Mouse (Mus musculus): ENCODE data around the gene Taf3. TPM values are rescaled to one million over a fixed set of nuclear protein-coding genes. Genes with fewer than 3 reads are reported as not detected.

Gene Taf3
- total RNA-seq, 1 experiment from 2014 or later, result 13.8 TPM

DNA sequence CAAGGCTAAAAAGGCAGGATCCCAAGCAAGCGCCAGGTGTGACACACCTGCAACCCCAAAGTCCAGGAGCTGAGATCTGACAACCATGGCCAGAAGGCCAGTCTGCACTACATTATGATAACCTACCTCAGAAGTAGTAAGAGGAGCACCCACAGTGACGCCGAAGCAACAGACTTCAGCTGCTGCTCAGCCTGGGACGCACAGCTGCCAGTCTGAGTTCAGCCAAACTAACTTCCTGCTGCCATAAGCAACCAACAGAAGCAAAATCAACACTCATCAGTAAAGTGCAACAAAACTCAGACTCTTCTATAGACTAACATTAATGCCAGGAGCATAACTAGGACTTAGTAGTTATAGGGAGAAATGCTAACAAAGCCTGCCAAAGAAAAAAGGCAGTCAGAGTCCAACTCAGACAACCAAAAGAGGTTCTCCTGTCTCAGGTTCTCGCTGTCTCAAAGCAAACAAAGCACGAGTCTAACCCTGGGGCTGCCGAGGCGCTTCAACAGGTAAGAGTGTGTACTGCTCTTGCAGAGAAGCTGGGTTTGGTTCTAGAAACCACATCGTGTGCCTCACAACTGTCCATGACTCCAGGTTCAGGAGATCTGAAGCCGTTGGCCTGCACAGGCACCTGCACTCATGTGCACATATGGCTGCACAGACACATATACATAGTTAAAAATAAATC is 33.3 kb downstream of the Taf3 start:
- no peak for ATAC-seq (replicated peaks; ENCODE audit: low read depth, poor library complexity, severe bottlenecking)

- peak; percentile 81 for ATAC-seq (replicated peaks; ENCODE audit: low read depth, poor library complexity, severe bottlenecking)
Measured at GRCm38 (mm10) chr2:10010263-10010909, 38.0 kb downstream of the Taf3 start.

DNA sequence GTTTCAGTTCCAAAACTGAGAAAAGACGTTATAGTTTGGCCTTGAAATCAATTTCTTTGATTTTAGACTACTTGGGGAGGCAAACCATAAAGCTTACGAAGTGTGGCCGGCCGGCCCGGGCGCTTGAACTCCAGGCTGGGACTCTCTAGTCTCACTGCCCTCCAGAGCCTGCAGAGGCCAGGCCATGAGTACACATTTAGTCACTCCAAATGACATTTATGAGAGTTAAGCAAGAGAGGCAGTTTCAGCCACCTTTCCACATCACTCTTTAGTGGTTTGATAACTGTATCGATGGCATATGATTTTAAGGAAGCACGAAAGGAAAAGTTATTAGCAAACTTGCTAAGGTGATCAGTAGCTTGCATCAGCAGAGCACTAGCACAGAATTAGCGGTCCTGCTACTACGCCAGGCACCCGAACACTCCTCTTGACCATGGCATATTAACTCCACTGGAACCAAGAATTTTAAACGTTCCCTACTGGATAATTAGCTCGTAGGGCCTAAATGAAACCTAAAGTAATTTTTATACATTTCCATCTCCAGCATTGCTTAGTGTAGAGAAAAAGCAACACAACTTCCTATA is 38.6 kb downstream of the Taf3 start:
- ATAC-seq (replicated peaks; ENCODE audit: low read depth, poor library complexity, severe bottlenecking), result 0 out of 2 replicates have a peak, but pooled peaks have one; percentile 9

DNA sequence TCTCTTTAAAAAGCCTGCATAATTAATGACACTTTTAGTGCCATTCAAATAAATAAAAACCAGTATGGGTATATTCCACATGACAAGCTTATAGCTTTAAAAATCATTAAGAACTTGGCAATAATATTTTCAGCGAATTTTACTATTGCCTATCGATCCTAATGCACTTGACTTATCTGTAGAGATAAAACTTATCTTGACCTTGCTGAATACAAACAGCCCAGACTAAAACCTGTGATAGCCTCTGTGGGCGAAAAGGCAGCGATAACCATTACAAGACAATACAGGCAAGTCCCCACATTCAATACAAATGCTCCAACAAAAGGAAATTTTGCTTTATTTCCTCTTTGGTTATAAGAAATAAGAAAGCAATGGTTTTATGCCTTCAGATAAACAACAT is 39.8 kb downstream of the Taf3 start:
- no peak for ATAC-seq (replicated peaks; ENCODE audit: low read depth, poor library complexity, severe bottlenecking)

GRCm38 (mm10) chr2:10004960-10005621 is 43.3 kb downstream of the Taf3 start:
- ATAC-seq (replicated peaks; ENCODE audit: low read depth, poor library complexity, severe bottlenecking), result peak; percentile 36; the same call in 1 of the 2 replicates

DNA sequence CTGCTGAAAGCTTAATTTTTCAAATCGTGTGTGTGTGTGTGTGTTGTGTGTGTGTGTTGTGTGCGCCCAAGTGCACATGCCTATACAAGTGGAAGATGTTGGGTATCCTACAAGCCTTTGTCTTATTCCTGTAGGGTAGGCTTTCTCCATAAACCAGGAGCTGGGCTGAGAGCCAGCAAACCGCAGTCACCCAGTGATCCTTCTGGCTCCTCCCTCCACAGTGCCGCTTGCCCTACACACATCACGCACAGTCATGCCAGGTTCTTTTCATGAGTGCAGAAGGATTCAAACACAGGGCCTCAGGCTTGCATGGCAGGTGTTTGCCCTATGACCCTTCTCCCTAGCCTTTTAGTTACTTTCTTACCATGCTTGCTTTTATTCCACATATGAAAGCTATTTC is 45.0 kb downstream of the Taf3 start:
- no peak for ATAC-seq (replicated peaks; ENCODE audit: low read depth, poor library complexity, severe bottlenecking)

DNA sequence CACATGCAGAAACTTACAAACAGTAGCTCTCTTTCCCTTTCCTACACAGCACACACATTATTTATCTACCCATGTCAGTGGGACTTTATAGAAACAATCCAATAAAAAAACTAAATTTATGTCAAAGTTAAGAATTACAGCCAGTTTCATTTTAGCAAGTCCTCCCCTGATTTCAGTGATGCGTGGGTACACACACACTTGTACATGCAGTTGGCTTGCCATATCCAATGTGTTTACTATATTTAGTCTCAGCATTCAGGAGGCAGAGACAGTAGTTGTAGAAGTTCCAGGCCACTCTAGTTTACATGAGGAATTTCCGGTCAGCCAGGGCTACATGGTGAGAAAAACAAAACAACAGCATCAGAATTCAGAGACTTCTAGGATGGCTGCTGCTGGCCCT is 46.8 kb downstream of the Taf3 start:
- ATAC-seq (replicated peaks; ENCODE audit: low read depth, poor library complexity, severe bottlenecking), result no peak

DNA sequence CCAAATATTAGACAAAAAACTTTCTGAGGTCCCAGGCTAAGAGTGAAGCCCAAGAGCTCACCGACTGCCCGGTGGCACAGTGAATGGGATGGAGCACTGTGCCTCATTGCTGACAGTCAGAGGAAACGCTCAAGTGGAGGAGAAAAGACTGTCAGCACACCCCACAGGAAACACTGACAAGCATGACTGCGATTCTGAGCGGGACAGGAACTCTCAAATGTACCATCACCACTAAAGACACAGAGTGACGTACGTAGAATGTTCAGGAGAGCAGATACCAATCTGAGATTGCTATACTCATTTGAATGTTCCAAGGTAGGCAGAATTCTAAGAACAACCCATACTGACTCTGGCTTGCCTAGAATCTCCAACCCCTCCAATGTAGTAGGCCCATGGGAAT is 50.9 kb downstream of the Taf3 start:
- ATAC-seq (replicated peaks; ENCODE audit: low read depth, poor library complexity, severe bottlenecking), result no peak

DNA sequence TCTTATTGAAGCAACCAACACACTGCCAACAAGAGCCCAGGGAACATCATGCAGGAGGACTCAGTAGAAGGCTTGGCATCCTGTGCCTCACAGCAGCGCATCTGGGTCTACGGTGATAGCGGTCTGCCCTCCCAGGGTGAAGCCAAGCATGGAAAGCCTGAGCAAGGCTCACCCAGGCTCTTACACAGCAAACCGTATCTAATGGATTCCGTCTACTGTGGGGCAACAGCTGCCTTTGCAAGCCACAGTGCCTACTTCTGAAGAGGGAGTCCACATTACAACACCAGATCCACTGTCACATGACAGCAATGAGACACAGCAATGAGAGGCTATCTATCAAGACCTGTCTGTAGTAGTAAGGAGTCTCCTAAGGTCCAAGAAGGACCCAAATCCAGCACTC is 52.3 kb downstream of the Taf3 start:
- 0 out of 2 replicates have a peak, but pooled peaks have one; percentile 11 for ATAC-seq (replicated peaks; ENCODE audit: low read depth, poor library complexity, severe bottlenecking)

GRCm38 (mm10) chr2:9990690-9991229 is 57.6 kb downstream of the Taf3 start:
- no peak for ATAC-seq (replicated peaks; ENCODE audit: low read depth, poor library complexity, severe bottlenecking)

DNA sequence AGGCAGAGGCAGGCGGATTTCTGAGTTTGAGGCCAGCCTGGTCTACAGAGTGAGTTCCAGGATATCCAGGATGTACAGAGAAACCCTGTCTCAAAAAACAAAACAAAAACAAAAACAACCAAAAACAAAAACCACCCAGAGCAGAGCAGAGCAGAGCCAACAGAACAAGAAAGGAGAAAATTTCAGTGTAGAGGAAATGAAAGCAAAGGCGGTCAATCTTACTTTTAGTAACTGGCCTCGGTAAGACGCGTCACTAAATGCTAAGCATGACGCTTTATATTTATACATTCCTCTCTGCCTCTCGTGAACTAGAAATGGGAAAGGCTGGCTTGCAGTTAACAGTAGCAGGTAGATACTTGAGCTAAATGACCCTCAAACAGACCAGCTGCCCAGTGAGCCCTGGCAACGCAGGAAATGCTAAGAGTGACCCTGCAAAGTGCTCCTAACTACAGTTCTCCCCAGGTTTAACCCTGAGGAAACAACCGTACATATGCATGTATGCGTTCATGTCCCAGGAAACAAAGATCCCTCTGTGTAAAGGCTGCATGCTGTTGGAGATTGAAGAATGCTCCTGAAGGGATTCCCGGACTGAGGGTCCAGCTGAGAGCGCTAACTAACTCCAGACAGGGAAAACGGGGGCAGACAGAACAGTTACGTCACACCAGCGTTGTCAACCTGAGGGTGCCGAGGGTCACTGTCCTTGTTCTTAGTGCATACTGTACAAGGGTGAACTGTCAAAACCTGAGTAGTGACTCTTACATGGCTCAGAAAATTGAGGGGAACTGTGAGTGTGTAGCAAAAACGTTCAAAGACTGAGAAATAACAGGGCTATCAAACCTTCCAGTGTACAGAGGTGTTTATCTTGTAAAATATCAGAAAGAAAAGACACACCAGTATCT is 58.5 kb downstream of the Taf3 start:
- no peak for ATAC-seq (replicated peaks; ENCODE audit: low read depth, poor library complexity, severe bottlenecking)

- no peak for ATAC-seq (replicated peaks; ENCODE audit: low read depth, poor library complexity, severe bottlenecking)
Measured at GRCm38 (mm10) chr2:9988290-9988689, 60.1 kb downstream of the Taf3 start.

GRCm38 (mm10) chr2:9985979-9986447 is 62.4 kb downstream of the Taf3 start:
- no peak for ATAC-seq (replicated peaks; ENCODE audit: low read depth, poor library complexity, severe bottlenecking)

GRCm38 (mm10) chr2:9982446-9982845 is 66.0 kb downstream of the Taf3 start:
- ATAC-seq (replicated peaks; ENCODE audit: low read depth, poor library complexity, severe bottlenecking), result no peak

- 0 out of 2 replicates have a peak, but pooled peaks have one; percentile 31 for ATAC-seq (replicated peaks; ENCODE audit: low read depth, poor library complexity, severe bottlenecking)
Measured at GRCm38 (mm10) chr2:9971927-9972326, 76.5 kb downstream of the Taf3 start.

DNA sequence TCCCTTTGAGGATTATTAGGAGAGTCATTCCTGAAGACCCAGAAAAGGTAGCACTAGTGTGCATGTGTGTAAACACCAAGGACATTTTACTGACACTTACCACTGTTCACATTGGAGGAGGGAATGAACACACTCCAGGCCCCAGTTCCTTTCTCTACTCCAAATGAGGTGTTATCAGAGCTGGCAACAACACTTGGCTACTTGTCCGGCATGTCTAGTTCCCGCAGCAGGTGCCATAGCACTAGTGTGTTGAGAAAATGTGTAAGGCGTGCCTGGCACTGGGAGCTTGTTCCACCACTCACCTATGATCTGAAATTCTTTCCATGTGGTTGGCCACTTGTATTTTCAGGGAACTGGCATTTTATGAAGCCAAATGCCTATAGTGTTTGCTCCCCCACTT is 77.8 kb downstream of the Taf3 start:
- no peak for ATAC-seq (replicated peaks; ENCODE audit: low read depth, poor library complexity, severe bottlenecking)

GRCm38 (mm10) chr2:9970178-9970577 is 78.2 kb downstream of the Taf3 start:
- no peak for ATAC-seq (replicated peaks; ENCODE audit: low read depth, poor library complexity, severe bottlenecking)

DNA sequence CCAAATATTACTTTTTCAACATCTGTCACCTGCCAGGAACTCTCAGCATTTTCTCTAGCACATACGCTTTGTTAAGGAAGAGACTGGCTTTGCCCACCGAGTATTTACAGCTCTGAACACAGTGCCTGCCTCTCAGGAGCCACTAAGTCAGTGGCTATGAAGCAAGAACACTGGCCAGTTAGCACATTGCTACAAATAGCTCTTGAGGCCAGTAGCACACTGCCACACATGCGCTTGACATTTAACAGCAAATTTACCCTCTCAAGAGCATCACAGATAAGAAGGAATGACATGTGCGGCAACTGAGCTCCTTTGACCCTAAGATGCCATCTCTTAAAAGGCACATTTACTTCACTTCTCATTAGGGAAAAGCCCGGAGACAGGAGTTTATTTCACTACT is 78.7 kb downstream of the Taf3 start:
- ATAC-seq (replicated peaks; ENCODE audit: low read depth, poor library complexity, severe bottlenecking), result no peak

DNA sequence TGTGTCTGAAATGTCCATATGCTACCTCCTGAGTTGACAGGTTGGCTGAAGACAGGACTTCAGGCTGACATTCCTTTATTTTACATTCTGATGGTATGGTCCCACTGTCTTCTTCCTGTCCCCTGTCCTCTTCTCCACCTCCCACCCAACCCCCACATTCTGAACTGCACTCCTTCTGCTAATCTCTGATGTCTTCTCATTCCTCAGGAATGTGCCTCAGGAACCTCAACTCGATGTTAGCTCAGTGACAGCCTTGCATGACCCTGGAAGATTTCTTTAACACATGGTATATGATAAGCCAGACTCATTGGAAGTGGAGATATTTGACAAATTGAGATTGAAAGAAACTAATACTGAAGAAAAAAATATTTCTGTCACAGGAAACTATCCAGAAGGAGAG is 81.8 kb downstream of the Taf3 start:
- no peak for ATAC-seq (replicated peaks; ENCODE audit: low read depth, poor library complexity, severe bottlenecking)

DNA sequence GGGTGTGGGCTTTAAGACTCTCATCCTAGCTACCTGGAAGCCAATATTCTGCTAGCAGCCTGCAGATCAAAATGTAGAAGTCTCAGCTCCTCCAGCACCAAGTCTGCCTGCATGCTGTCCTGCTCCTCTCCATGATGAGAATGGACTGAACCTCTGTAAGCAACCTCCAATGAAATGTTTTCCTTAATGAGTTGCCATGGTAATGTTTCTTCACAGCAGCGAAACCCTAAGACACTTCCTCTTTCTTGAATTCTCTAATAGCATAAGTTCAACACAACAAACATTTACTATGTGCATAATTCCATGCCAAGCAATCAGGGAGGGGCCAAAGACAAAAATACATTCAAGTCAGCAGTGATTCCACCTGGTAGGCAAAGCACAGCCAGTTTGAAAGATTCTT is 82.8 kb downstream of the Taf3 start:
- ATAC-seq (replicated peaks; ENCODE audit: low read depth, poor library complexity, severe bottlenecking), result peak; percentile 94
